Mouse (Mus musculus) heart, adult 2 months (tissue): ENCODE results near the gene Adcy9. TPM values are rescaled to one million over a fixed set of nuclear protein-coding genes. Genes with fewer than 3 reads are reported as not detected.
A peak's percentile ranks its signal among the peaks of the same experiment; 100 is the strongest.

Experiments used
- DNase-seq, 2 experiments: peaks; one replicate each; pipeline ENCODE4 v3.0.0; 2021
- H3K27ac ChIP-seq: fragments of 200-600 bp; 2 replicates; pipeline ENCODE4 v1.8.1; 2022
- H3K27me3 ChIP-seq: fragments of 200-500 bp; 2 replicates; pipeline ENCODE4 v1.6.1; 2012; ENCODE audit warnings: mild to moderate bottlenecking, low read length, inconsistent platforms, mixed read lengths; ENCODE audit not compliant: control insufficient read depth, insufficient read depth
- H3K36me3 ChIP-seq: fragments of 200-500 bp; 2 replicates; pipeline ENCODE4 v1.6.1; 2012; ENCODE audit warnings: low read length, inconsistent platforms; ENCODE audit not compliant: control insufficient read depth, insufficient read depth
- H3K4me1 ChIP-seq: fragments of 200-500 bp; 2 replicates; pipeline ENCODE4 v1.6.1; 2011; ENCODE audit warnings: low read length; ENCODE audit not compliant: control insufficient read depth, insufficient read depth
- H3K4me3 ChIP-seq: fragments of 200-600 bp; 2 replicates; pipeline ENCODE4 v1.8.1; 2022
- H3K79me2 ChIP-seq: fragments of 200-500 bp; replicated peaks from 2 replicates; pipeline ENCODE4 v1.6.1; 2012; ENCODE audit warnings: mild to moderate bottlenecking, inconsistent platforms, low read length, moderate library complexity, mixed read lengths; ENCODE audit not compliant: control insufficient read depth, insufficient read depth
- H3K9ac ChIP-seq: fragments of 200-500 bp; 2 replicates; pipeline ENCODE4 v1.6.1; 2012; ENCODE audit warnings: low read depth, mild to moderate bottlenecking, control low read depth, inconsistent platforms, low read length, mixed read lengths
- CTCF ChIP-seq: fragments of 200-600 bp; IDR thresholded peaks from 2 replicates; pipeline ENCODE4 v1.8.1; 2022; ENCODE audit warnings: antibody characterized with exemption, mild to moderate bottlenecking, moderate library complexity
- EP300 ChIP-seq: fragments of 200-500 bp; IDR thresholded peaks from 2 replicates; pipeline ENCODE4 v1.6.1; 2011; ENCODE audit warnings: low read depth, low read length, control low read depth; ENCODE audit not compliant: insufficient read depth
- POLR2A ChIP-seq: fragments of 200-500 bp; IDR thresholded peaks from 2 replicates; pipeline ENCODE4 v1.6.1; 2011; ENCODE audit warnings: mild to moderate bottlenecking, low read depth, low read length, control low read depth; ENCODE audit not compliant: insufficient read depth
- WGBS: fragments of 180-500 bp; shearing (Covaris S2); methylation state at CpG from one replicate; pipeline ENCODE4 v1.1.7; 2018; 5-methylcytosine and 5-hydroxymethylcytosine counted together
- intact Hi-C: fragments of 180-260 bp; cut with DNase I; formaldehyde crosslinking; loops from one replicate; pipeline ENCODE4 v1.15.1; 2025
- polyA plus RNA-seq: library from polyadenylated mRNA; depleted of rRNA; stranded (reverse); fragments of >200 nt; gene quantifications from 2 replicates; pipeline ENCODE4 v1.2.3, GENCODE M21; 2012
- total RNA-seq, 2 experiments: library from RNA; stranded (reverse); gene quantifications; 2 replicates each; pipeline ENCODE4 v1.2.3; 2021

The Adcy9 gene
- total and polyA plus RNA-seq, 3 experiments: 11.1 to 26.3 (median 22.6) TPM

DNA sequence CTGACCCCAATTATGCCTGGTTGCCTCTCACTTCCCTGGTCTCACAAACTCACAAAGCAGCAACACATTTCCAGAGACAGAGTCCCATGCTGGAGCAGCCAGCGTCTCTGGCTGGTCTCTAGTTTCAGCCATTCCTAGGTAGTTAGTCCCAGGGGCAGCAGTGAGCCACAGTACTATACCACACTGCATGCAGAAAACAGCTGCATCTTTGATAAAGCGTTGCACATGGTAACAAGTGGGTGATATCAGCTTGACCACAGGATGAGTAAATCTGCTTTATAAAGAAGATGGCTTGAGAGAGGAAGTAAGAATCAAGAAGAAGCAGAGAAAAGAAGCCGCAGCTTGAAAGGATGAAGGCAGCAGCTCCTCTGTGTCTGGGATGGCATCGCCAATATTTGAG lies 35.4 kb upstream of the Adcy9 start:
- WGBS: 78% methylated on average over 4 of the region's 4 CpGs

GRCm38 (mm10) chr16:4454563-4454962 lies 34.3 kb upstream of the Adcy9 start:
- intact Hi-C loops: no loop called here
- WGBS: 83% methylated on average over 7 of the region's 7 CpGs

More for the DNA sequence above, 35.4 kb upstream of the Adcy9 start:
- Histone ChIP-seq H3K9ac (no peak overlapping the region), H3K27me3 (no peaks in the 10 kb centered on the region), H3K79me2 (no peaks in the 10 kb centered on the region), H3K4me3 (no peak overlapping the region), H3K36me3 (no peaks in the 10 kb centered on the region), H3K27ac (no peak overlapping the region), H3K4me1 (no peaks in the 10 kb centered on the region)
- DNase-seq: no peak
- no peak for TF ChIP-seq POLR2A
- TF ChIP-seq CTCF: no peak
- no peak for TF ChIP-seq EP300
- intact Hi-C loops: no loop called here

DNA sequence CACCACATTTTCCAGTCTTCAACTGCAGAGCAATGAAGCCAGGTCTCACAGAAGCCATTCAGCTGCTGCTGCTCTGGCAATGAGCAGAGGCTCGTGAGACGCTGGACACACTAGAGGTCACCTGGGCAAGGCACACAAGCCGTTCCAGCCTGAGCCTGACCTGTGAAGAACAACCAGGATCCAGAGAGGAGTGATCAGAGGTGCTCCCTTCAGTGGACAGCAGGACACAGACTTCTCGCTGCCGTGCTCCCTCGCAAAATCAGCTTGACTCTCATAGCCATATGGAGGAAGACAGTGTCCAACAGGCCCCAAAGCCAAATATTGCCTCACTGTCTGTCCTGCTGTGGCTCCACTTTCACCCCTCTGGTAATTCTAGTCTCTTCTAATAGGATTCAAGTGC lies 29.1 kb upstream of the Adcy9 start:
- Histone ChIP-seq H3K36me3 (no peaks in the 10 kb centered on the region), H3K27me3 (no peaks in the 10 kb centered on the region), H3K4me3 (no peak overlapping the region), H3K27ac (no peak overlapping the region), H3K4me1 (no peaks in the 10 kb centered on the region), H3K9ac (no peak overlapping the region), H3K79me2 (no peaks in the 10 kb centered on the region)
- DNase-seq: no peak
- WGBS: 85% methylated on average over 6 of the region's 6 CpGs
- intact Hi-C loops: no loop called here
- TF ChIP-seq CTCF (no peak), EP300 (no peak), POLR2A (no peak)

More at GRCm38 (mm10) chr16:4454563-4454962, 34.3 kb upstream of the Adcy9 start:
- DNase-seq: no peak
- no peaks in the 10 kb centered on the region for H3K36me3 ChIP-seq
- no peak overlapping the region for H3K9ac ChIP-seq
- no peak overlapping the region for H3K27ac ChIP-seq
- TF ChIP-seq POLR2A (no peak), CTCF (no peak), EP300 (no peak)
- H3K4me3 ChIP-seq: no peak overlapping the region
- H3K4me1 ChIP-seq: no peaks in the 10 kb centered on the region
- H3K27me3 ChIP-seq: no peaks in the 10 kb centered on the region
- H3K79me2 ChIP-seq: no peaks in the 10 kb centered on the region

GRCm38 (mm10) chr16:4448235-4448634 lies 27.9 kb upstream of the Adcy9 start:
- WGBS: 45% methylated on average over 9 of the region's 9 CpGs
- no peak overlapping the region for H3K4me3 ChIP-seq
- no peaks in the 10 kb centered on the region for H3K4me1 ChIP-seq
- no peak overlapping the region for H3K27ac ChIP-seq
- TF ChIP-seq POLR2A: no peak
- TF ChIP-seq CTCF: no peak
- TF ChIP-seq EP300: no peak
- no peaks in the 10 kb centered on the region for H3K36me3 ChIP-seq
- H3K9ac ChIP-seq: no peak overlapping the region
- DNase-seq: peak in 1 of 2 experiments; percentile 42
- intact Hi-C loops: no loop called here
- H3K27me3 ChIP-seq: no peaks in the 10 kb centered on the region
- no peaks in the 10 kb centered on the region for H3K79me2 ChIP-seq

DNA sequence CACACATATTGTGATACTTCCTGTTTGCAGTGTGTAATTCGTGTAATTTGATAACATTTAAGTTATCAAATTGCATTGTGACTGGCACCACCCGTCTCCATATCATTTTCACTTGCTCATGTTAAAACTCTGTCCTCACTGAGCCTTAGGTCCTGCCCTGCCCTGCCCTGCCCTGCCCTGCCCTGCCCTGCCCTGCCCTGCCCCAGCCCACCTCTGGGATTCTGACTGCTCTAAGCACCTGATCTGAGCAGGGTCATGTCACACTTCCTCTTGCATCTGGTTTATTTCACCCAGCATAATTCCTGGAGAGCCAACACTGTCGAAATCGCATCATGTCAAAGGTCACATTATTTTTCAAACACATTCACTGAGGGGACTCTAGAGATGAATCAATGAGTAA lies 26.1 kb upstream of the Adcy9 start:
- intact Hi-C loops: no loop called here
- no peaks in the 10 kb centered on the region for H3K4me1 ChIP-seq
- no peaks in the 10 kb centered on the region for H3K79me2 ChIP-seq
- TF ChIP-seq CTCF (no peak), POLR2A (no peak), EP300 (no peak)
- no peaks in the 10 kb centered on the region for H3K27me3 ChIP-seq
- H3K9ac ChIP-seq: no peak overlapping the region
- no peaks in the 10 kb centered on the region for H3K36me3 ChIP-seq
- no peak overlapping the region for H3K4me3 ChIP-seq
- 61% methylated on average over 4 of the region's 4 CpGs for WGBS
- DNase-seq: no peak
- H3K27ac ChIP-seq: no peak overlapping the region

- no peaks in the 10 kb centered on the region for H3K4me1 ChIP-seq
- 53% methylated on average over 1 of the region's 1 CpGs for WGBS
- no peak overlapping the region for H3K4me3 ChIP-seq
- no peak overlapping the region for H3K9ac ChIP-seq
- DNase-seq: no peak
- intact Hi-C loops: no loop called here
- no peaks in the 10 kb centered on the region for H3K27me3 ChIP-seq
- no peaks in the 10 kb centered on the region for H3K79me2 ChIP-seq
- no peaks in the 10 kb centered on the region for H3K36me3 ChIP-seq
- no peak overlapping the region; the same call in 1 of the 2 replicates for H3K27ac ChIP-seq
- TF ChIP-seq CTCF (no peak), EP300 (no peak), POLR2A (no peak)
Measured at GRCm38 (mm10) chr16:4444378-4444777, 24.1 kb upstream of the Adcy9 start.

DNA sequence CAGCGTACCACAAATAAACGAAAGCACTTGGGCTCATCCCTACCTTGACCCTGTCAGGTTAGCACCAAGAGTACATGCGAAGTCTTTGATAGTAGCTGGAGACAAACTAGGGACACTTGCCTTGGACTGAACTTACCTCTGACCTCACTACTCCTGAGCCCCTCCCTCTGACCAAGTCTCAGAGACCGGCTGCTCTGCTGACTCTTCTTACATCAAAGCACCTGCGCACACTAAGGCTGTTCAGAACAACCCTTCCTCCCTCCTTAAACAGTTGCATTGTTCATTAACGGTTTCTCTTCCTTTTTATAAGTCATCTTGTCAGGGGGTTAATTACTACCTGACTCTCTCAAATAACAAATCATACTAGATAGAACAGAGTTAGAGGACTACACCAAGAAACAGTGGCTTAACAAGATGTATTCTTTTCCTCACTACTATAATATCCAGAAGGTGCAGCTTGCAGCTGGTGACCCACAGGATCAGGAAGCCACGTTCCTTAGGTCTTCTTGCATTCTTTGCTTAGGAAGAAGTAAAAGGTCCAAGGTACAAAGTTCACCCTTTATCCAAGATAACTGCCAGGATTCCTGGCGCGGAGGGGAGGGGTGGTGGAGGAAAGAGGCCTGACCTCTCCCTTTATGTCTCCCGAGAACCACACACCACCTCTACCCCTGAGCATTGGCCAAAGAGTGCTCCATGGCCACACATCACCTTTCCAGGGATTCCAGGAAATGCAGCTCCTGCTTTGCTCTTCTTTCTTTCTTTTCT lies 19.2 kb upstream of the Adcy9 start:
- H3K36me3 ChIP-seq: no peaks in the 10 kb centered on the region
- no peaks in the 10 kb centered on the region for H3K27me3 ChIP-seq
- no peak for DNase-seq
- 68% methylated on average over 10 of the region's 10 CpGs for WGBS
- intact Hi-C loops: no loop called here
- H3K9ac ChIP-seq: no peak overlapping the region
- TF ChIP-seq POLR2A: no peak
- no peak for TF ChIP-seq EP300
- TF ChIP-seq CTCF: no peak
- H3K27ac ChIP-seq: no peak overlapping the region
- H3K4me3 ChIP-seq: no peak overlapping the region
- H3K4me1 ChIP-seq: no peaks in the 10 kb centered on the region
- H3K79me2 ChIP-seq: no peaks in the 10 kb centered on the region
